Mouse (Mus musculus): Measurements from ENCODE around the gene Foxn3. TPM values are rescaled to one million over a fixed set of nuclear protein-coding genes. Genes with fewer than 3 reads are reported as not detected.
A peak's percentile ranks its signal among the peaks of the same experiment; 100 is the strongest.

Foxn3 gene
- polyA plus RNA-seq, 1 experiment from 2014 or later, result 41.9 TPM

GRCm38 (mm10) chr12:99418476-99419395 is 144.6 kb downstream of the Foxn3 start:
- 0 out of 2 replicates have a peak overlapping the region, but pooled peaks have one; percentile 17 for H3K4me2 ChIP-seq (replicated peaks; ENCODE audit: low read depth)

DNA sequence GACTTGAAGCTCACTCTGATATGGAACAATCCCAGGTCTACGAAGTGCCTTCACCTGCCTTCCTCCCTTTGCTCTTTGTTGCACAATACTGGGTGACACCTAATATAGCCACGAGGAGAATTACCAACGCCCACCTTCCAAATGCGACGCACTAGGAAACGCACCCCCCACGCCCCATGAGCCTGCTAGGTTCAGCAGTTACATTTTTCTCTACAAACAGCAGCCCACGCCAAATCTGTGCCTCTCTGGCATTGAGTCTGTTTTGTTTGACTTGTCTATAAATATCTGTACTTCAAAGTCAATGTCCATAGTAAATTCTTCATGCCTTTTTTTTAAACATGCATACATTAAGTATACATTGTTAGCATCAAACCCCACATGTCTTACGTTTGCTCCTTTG is 145.5 kb downstream of the Foxn3 start:
- 42% methylated on average over 9 of the region's 9 CpGs for WGBS
- TF ChIP-seq CTCF (IDR thresholded peaks at IDR 0.05; ENCODE audit: low read depth), result no peak
- 0 out of 2 replicates have a peak, but pooled peaks cover 5% of the 10 kb centered on the region for H3K4me1 ChIP-seq (replicated peaks; ENCODE audit: control insufficient read depth, insufficient read depth, low read length)
- H3K4me2 ChIP-seq (replicated peaks; ENCODE audit: low read depth), result no peak overlapping the region
- H3K4me3 ChIP-seq (ENCODE audit: low read depth, low read length), result no peak overlapping the region
- H3K27ac ChIP-seq (ENCODE audit: low read depth, low read length), result no peak overlapping the region
- no peak overlapping the region for H3K9ac ChIP-seq (ENCODE audit: low read depth, low read length)
- H3K36me3 ChIP-seq (ENCODE audit: control insufficient read depth, insufficient read depth), result no peaks in the 10 kb centered on the region; the same call in 1 of the 2 replicates
- H3K27me3 ChIP-seq (replicated peaks; ENCODE audit: control insufficient read depth, insufficient read depth, low read length), result no peaks in the 10 kb centered on the region
- H3K9me3 ChIP-seq (ENCODE audit: control insufficient read depth), result no peaks in the 10 kb centered on the region
- ATAC-seq, result no peak

More at GRCm38 (mm10) chr12:99418476-99419395, 144.6 kb downstream of the Foxn3 start:
- 37% methylated on average over 7 of the region's 7 CpGs for WGBS
- peak; percentile 76 for ATAC-seq
- Histone ChIP-seq H3K9me3 (ENCODE audit: control insufficient read depth) (no peaks in the 10 kb centered on the region), H3K4me3 (ENCODE audit: low read depth, low read length) (no peak overlapping the region), H3K27me3 (replicated peaks; ENCODE audit: control insufficient read depth, insufficient read depth, low read length) (no peaks in the 10 kb centered on the region), H3K4me1 (replicated peaks; ENCODE audit: control insufficient read depth, insufficient read depth, low read length) (0 out of 2 replicates have a peak, but pooled peaks cover 5% of the 10 kb centered on the region), H3K27ac (ENCODE audit: low read depth, low read length) (peak overlapping the region; percentile 75), H3K9ac (ENCODE audit: low read depth, low read length) (no peak overlapping the region), H3K36me3 (ENCODE audit: control insufficient read depth, insufficient read depth) (no peaks in the 10 kb centered on the region; the same call in 1 of the 2 replicates)
- no peak for TF ChIP-seq CTCF (IDR thresholded peaks at IDR 0.05; ENCODE audit: low read depth)

GRCm38 (mm10) chr12:99415538-99415937 is 147.8 kb downstream of the Foxn3 start:
- no peak for ATAC-seq
- WGBS, result 82% methylated on average over 5 of the region's 5 CpGs
- Histone ChIP-seq H3K4me1 (replicated peaks; ENCODE audit: control insufficient read depth, insufficient read depth, low read length) (peaks cover 7% of the 10 kb centered on the region; the same call in 1 of the 2 replicates), H3K27me3 (replicated peaks; ENCODE audit: control insufficient read depth, insufficient read depth, low read length) (no peaks in the 10 kb centered on the region), H3K27ac (ENCODE audit: low read depth, low read length) (no peak overlapping the region), H3K9me3 (ENCODE audit: control insufficient read depth) (no peaks in the 10 kb centered on the region), H3K4me2 (replicated peaks; ENCODE audit: low read depth) (no peak overlapping the region), H3K4me3 (ENCODE audit: low read depth, low read length) (no peak overlapping the region), H3K9ac (ENCODE audit: low read depth, low read length) (no peak overlapping the region), H3K36me3 (ENCODE audit: control insufficient read depth, insufficient read depth) (no peaks in the 10 kb centered on the region; the same call in 1 of the 2 replicates)
- TF ChIP-seq CTCF (IDR thresholded peaks at IDR 0.05; ENCODE audit: low read depth), result no peak

DNA sequence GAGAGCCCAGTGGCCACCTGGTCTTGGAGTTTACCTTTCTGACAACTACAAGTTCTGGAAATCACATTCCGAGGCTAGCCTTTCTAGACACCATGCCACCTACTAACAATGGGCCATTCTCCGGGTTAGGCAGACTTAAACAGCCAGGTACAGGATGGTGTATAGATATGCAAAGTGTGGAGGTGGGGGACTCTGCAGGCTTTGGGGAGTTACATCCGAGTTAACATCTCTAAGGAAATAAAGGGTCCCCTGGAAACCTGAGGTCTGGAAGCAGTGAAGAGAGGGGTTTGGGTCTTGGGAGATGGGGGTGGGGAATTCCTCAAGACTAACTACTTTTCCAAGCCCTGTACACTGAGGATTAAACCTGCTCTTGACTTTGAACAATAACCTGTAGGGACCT is 150.9 kb downstream of the Foxn3 start:
- Histone ChIP-seq H3K9me3 (ENCODE audit: control insufficient read depth) (no peaks in the 10 kb centered on the region), H3K27ac (ENCODE audit: low read depth, low read length) (no peak overlapping the region), H3K27me3 (replicated peaks; ENCODE audit: control insufficient read depth, insufficient read depth, low read length) (no peaks in the 10 kb centered on the region), H3K4me3 (ENCODE audit: low read depth, low read length) (no peak overlapping the region), H3K4me2 (replicated peaks; ENCODE audit: low read depth) (no peak overlapping the region), H3K36me3 (ENCODE audit: control insufficient read depth, insufficient read depth) (no peaks in the 10 kb centered on the region; the same call in 1 of the 2 replicates), H3K9ac (ENCODE audit: low read depth, low read length) (no peak overlapping the region), H3K4me1 (replicated peaks; ENCODE audit: control insufficient read depth, insufficient read depth, low read length) (peaks cover 2% of the 10 kb centered on the region; the same call in 1 of the 2 replicates)
- WGBS, result 71% methylated on average over 3 of the region's 3 CpGs
- ATAC-seq, result no peak
- no peak for TF ChIP-seq CTCF (IDR thresholded peaks at IDR 0.05; ENCODE audit: low read depth)

- Histone ChIP-seq H3K9me3 (ENCODE audit: control insufficient read depth) (no peaks in the 10 kb centered on the region), H3K4me1 (replicated peaks; ENCODE audit: control insufficient read depth, insufficient read depth, low read length) (peaks cover 2% of the 10 kb centered on the region; the same call in 1 of the 2 replicates), H3K27me3 (replicated peaks; ENCODE audit: control insufficient read depth, insufficient read depth, low read length) (no peaks in the 10 kb centered on the region), H3K27ac (ENCODE audit: low read depth, low read length) (no peak overlapping the region), H3K4me2 (replicated peaks; ENCODE audit: low read depth) (0 out of 2 replicates have a peak overlapping the region, but pooled peaks have one; percentile 9), H3K4me3 (ENCODE audit: low read depth, low read length) (no peak overlapping the region), H3K9ac (ENCODE audit: low read depth, low read length) (no peak overlapping the region), H3K36me3 (ENCODE audit: control insufficient read depth, insufficient read depth) (no peaks in the 10 kb centered on the region; the same call in 1 of the 2 replicates)
- 20% methylated on average over 7 of the region's 7 CpGs for WGBS
- ATAC-seq, result peak; percentile 59
- no peak for TF ChIP-seq CTCF (IDR thresholded peaks at IDR 0.05; ENCODE audit: low read depth)
These were observed 151.3 kb downstream of the Foxn3 start for GRCm38 (mm10) chr12:99412034-99412433.

DNA sequence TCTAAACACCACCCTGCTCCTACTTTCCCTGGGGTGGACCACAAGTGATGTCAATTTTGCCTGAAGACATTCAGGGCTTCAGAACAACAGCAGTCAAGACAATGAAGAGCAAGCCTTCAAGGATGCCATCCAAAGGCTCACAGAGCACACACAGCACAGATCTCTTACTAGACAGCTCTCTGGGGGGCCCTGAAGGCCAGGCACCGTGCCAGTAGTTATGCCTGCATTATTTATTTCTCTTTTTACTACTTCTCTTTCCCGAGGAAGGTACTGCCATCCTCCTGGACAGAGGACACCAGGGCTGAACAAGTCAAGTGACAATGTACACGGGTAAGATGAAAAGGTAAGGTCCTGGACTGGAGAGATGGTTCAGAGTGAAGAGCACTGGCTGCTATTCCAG is 154.7 kb downstream of the Foxn3 start:
- Histone ChIP-seq H3K27me3 (replicated peaks; ENCODE audit: control insufficient read depth, insufficient read depth, low read length) (no peaks in the 10 kb centered on the region), H3K4me2 (replicated peaks; ENCODE audit: low read depth) (no peak overlapping the region), H3K4me1 (replicated peaks; ENCODE audit: control insufficient read depth, insufficient read depth, low read length) (peaks cover 2% of the 10 kb centered on the region), H3K27ac (ENCODE audit: low read depth, low read length) (no peak overlapping the region), H3K36me3 (ENCODE audit: control insufficient read depth, insufficient read depth) (no peaks in the 10 kb centered on the region), H3K9me3 (ENCODE audit: control insufficient read depth) (no peaks in the 10 kb centered on the region), H3K9ac (ENCODE audit: low read depth, low read length) (no peak overlapping the region), H3K4me3 (ENCODE audit: low read depth, low read length) (no peak overlapping the region)
- ATAC-seq, result no peak
- no peak for TF ChIP-seq CTCF (IDR thresholded peaks at IDR 0.05; ENCODE audit: low read depth)
- WGBS, result 50% methylated on average over 3 of the region's 3 CpGs

Measured in intestine, postnatal 0 days (tissue).